Mouse (Mus musculus): Measurements from ENCODE around the gene Dll4. TPM values are rescaled to one million over a fixed set of nuclear protein-coding genes. Genes with fewer than 3 reads are reported as not detected.

Gene Dll4
- polyA plus RNA-seq, 1 experiment: not detected

DNA sequence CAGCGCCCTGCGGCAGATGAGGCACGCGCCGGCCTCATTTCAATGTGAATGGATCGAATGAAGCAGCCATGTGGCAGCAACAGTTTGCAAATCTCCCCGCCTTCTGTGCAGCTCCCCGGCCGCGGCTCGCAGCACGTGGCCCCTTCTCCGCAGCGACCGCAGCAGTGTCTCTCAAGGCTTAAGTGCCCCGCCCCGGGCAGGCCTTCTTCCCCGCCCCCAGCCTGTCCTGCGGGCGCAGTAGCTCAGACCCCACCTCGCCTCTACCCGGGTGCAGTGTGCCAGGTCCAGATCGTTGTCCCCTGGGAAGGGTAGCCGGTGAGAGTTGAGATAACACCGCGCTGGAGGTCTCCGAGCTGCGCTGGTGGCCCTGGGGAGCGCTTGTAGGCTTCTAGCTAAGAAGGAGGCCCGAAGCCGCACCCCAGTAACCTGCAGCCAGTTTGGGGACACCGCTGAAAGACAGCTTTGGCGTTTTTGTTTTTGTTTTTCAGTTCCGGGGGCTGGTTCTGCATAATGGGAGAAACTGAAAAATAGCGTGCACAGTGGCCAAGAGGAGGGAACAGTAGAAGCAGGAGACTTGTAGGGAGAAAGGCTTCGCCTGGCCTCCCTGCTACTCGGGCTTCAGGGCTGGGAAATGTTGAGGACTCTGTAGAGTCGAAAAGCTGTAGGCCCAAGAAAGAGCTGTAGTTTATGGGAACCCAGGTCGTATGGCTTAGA lies 2.8 kb upstream of the Dll4 start:
- H3K4me1 ChIP-seq: peaks cover 67% of the 10 kb centered on the region
- TF ChIP-seq GATA1 (IDR thresholded peaks at IDR 0.05; ENCODE audit: borderline replicate concordance, low read length) (no peak), FLI1 (IDR thresholded peaks at IDR 0.05; ENCODE audit: low read length) (no peak)
- peaks cover 16% of the 10 kb centered on the region for H3K9me3 ChIP-seq
- H3K36me3 ChIP-seq (replicated peaks; ENCODE audit: low read length): no peaks in the 10 kb centered on the region
- H3K4me3 ChIP-seq (replicated peaks): peak overlapping the region; percentile 67
- peaks cover 84% of the 10 kb centered on the region for H3K27me3 ChIP-seq (replicated peaks)

DNA sequence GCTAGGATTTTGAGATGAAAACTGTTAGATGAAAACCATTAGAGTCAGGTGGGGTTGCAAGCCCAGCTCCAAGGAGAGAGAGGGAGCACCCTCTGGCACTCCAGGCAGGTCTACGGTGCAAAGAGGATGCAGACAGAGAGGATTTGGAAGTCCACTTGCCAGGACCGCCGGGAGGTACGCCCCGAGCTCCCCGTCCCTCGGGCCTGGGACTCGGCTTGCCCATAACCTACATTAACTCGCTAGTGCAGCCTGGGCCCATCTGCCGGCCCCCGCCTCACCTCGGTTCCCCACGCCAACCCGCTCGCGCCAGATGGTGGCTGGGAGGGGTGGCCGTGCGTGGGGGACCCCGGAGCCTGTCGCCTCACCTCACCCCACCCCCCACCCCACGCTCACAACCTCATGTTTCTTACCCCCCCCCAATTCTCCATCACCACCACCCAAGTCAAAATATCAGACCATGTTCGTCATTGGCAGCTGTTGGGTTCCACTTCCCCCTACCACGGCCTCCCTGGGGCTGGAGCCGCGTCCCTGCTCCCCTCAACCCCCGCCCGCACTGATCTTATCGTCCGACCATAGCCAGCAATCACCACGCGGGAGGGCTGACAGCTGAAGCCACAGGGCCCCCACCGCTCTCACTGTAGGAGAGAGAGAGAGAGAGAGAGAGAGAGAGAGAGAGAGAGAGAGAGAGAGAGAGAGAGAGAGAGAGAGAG lies 1.6 kb upstream of the Dll4 start:
- Histone ChIP-seq H3K36me3 (replicated peaks; ENCODE audit: low read length) (no peaks in the 10 kb centered on the region), H3K27me3 (replicated peaks) (peaks cover 90% of the 10 kb centered on the region), H3K9me3 (peaks cover 16% of the 10 kb centered on the region), H3K4me1 (peaks cover 64% of the 10 kb centered on the region), H3K4me3 (replicated peaks) (peak overlapping the region; percentile 35)
- TF ChIP-seq FLI1 (IDR thresholded peaks at IDR 0.05; ENCODE audit: low read length): no peak
- no peak for TF ChIP-seq GATA1 (IDR thresholded peaks at IDR 0.05; ENCODE audit: borderline replicate concordance, low read length)

DNA sequence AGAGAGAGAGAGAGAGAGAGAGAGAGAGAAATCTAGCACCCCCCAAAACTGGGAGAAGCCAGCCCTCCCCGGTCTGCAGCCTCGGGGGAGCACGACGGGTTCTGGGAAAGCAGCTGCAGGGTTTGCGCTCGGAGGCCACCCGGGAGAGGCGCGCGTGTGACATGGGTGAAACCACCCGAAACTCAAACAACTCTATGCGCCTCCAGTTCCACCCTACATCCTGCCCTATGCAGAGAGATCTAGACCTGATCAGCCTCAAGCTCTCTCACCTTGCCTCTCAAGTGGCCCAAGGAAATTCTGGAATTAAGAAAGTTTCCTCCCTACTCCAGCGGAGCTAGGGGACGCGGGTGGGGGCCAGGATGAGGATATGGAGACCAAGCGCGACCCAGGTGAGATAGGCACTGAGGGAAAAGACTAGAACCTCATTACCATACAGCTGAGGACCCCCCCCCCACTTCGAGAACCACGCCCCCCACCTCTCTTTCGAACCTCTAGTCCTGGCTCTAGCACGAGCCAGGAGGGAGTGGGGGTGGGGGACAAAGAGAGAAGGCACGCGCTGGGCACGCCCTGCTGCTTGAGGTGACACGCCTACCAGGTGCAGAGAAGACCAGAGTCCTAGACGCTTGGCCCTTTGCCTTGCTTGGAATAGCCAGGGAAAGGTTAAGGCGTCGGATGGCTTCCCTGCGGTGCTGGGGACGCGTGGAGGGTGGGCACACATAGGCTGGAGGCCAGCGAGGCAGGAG lies 837 bp upstream of the Dll4 start:
- peaks cover 16% of the 10 kb centered on the region for H3K9me3 ChIP-seq
- H3K4me1 ChIP-seq: peaks cover 64% of the 10 kb centered on the region
- no peaks in the 10 kb centered on the region for H3K36me3 ChIP-seq (replicated peaks; ENCODE audit: low read length)
- TF ChIP-seq FLI1 (IDR thresholded peaks at IDR 0.05; ENCODE audit: low read length) (no peak), GATA1 (IDR thresholded peaks at IDR 0.05; ENCODE audit: borderline replicate concordance, low read length) (no peak)
- peaks cover 93% of the 10 kb centered on the region for H3K27me3 ChIP-seq (replicated peaks)
- H3K4me3 ChIP-seq (replicated peaks): peak overlapping the region; percentile 92

DNA sequence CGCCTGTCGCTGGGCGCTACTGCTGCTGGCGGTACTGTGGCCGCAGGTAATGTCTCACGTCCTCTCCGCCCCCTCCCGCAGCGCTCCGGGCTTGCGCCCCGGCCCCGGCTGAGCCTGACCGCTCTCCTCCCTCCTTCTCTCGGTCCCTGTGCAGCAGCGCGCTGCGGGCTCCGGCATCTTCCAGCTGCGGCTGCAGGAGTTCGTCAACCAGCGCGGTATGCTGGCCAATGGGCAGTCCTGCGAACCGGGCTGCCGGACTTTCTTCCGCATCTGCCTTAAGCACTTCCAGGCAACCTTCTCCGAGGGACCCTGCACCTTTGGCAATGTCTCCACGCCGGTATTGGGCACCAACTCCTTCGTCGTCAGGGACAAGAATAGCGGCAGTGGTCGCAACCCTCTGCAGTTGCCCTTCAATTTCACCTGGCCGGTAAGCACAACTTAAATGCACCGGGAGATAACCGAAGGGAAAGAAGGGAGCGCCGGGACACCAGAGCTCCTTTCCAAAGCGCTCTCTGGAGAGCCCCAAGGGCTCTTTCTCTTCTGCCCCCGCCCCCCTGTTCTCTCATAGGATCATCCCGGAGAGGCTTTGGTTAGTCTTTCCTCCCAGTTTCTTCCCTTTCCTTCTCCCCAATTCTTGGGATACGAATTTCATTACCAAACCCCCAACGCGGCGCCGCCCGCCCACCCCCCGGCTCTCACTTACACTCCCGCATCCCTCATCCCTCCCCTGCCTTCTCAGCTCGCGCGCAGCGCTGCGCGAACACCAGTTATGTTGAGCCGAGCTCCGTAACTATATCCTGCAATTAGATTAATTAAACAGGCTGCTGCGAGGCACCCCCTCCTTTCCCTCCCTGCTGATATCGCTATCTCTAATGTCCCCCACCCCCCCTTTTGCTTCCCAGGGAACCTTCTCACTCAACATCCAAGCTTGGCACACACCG lies 847 bp downstream of the Dll4 start:
- peaks cover 11% of the 10 kb centered on the region; the same call in 1 of the 2 replicates for H3K9me3 ChIP-seq
- H3K4me1 ChIP-seq: peaks cover 55% of the 10 kb centered on the region
- H3K36me3 ChIP-seq (replicated peaks; ENCODE audit: low read length): no peaks in the 10 kb centered on the region
- TF ChIP-seq GATA1 (IDR thresholded peaks at IDR 0.05; ENCODE audit: borderline replicate concordance, low read length) (no peak), FLI1 (IDR thresholded peaks at IDR 0.05; ENCODE audit: low read length) (no peak)
- H3K4me3 ChIP-seq (replicated peaks): peak overlapping the region; percentile 92
- H3K27me3 ChIP-seq (replicated peaks): peaks cover 98% of the 10 kb centered on the region

DNA sequence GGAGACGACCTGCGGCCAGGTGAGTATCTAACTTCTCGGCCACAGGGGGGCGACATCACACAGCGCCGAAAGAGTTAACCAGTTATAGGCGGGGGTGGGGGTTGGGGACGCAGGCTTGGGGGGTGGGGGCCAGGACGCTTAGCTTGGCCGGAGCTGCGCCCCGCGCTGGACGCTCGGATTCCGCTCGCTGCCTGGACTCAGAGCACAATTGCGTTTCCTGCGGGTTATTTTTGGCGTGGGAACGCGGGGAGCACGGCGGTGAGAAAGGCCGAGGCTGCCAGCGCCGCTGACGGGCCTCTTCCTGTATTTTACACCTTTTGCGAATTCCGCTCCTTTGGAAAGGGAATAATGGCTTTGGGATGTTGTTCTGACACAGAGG lies 1.5 kb downstream of the Dll4 start:
- H3K27me3 ChIP-seq (replicated peaks): peaks cover 98% of the 10 kb centered on the region
- H3K36me3 ChIP-seq (replicated peaks; ENCODE audit: low read length): no peaks in the 10 kb centered on the region
- H3K4me3 ChIP-seq (replicated peaks): peak overlapping the region; percentile 92
- TF ChIP-seq FLI1 (IDR thresholded peaks at IDR 0.05; ENCODE audit: low read length): no peak
- TF ChIP-seq GATA1 (IDR thresholded peaks at IDR 0.05; ENCODE audit: borderline replicate concordance, low read length): no peak
- H3K4me1 ChIP-seq: peaks cover 49% of the 10 kb centered on the region
- H3K9me3 ChIP-seq: peaks cover 9% of the 10 kb centered on the region; the same call in 1 of the 2 replicates

DNA sequence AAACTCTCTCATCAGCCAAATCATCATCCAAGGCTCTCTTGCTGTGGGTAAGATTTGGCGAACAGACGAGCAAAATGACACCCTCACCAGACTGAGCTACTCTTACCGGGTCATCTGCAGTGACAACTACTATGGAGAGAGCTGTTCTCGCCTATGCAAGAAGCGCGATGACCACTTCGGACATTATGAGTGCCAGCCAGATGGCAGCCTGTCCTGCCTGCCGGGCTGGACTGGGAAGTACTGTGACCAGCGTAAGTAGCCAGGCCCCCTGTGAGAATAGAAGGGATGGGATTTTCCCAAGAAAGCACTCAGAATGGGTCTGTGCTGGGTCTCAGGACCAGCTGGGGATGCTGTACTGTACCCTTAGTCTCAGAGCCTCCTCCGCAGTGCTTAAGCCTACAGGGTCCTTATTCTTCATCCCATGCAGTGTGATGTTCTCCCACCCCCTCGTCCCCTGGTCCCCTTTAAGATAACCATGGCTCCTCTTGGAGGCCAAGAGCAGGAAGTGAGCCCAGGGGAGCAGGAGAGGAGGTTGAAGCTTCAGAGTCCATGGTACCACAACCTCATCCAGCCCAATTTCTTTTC lies 2.5 kb downstream of the Dll4 start:
- Histone ChIP-seq H3K36me3 (replicated peaks; ENCODE audit: low read length) (no peaks in the 10 kb centered on the region), H3K27me3 (replicated peaks) (peaks cover 96% of the 10 kb centered on the region), H3K9me3 (no peaks in the 10 kb centered on the region), H3K4me1 (peaks cover 41% of the 10 kb centered on the region), H3K4me3 (replicated peaks) (no peak overlapping the region)
- TF ChIP-seq GATA1 (IDR thresholded peaks at IDR 0.05; ENCODE audit: borderline replicate concordance, low read length): no peak
- TF ChIP-seq FLI1 (IDR thresholded peaks at IDR 0.05; ENCODE audit: low read length): no peak

DNA sequence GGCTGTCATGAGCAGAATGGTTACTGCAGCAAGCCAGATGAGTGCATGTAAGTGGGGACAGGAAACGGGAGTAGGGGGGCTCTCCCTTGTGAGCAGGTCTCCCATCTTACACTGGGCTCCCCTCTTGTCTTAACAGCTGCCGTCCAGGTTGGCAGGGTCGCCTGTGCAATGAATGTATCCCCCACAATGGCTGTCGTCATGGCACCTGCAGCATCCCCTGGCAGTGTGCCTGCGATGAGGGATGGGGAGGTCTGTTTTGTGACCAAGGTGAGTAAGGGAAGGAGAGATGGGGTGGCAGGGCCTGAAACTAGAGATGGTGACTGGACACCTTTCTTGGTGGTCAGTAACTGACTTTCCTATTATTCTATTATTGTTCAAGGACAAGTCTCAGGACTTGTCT lies 3.0 kb downstream of the Dll4 start:
- Histone ChIP-seq H3K4me1 (peaks cover 41% of the 10 kb centered on the region), H3K9me3 (no peaks in the 10 kb centered on the region), H3K27me3 (replicated peaks) (peaks cover 92% of the 10 kb centered on the region), H3K36me3 (replicated peaks; ENCODE audit: low read length) (no peaks in the 10 kb centered on the region), H3K4me3 (replicated peaks) (no peak overlapping the region)
- no peak for TF ChIP-seq FLI1 (IDR thresholded peaks at IDR 0.05; ENCODE audit: low read length)
- no peak for TF ChIP-seq GATA1 (IDR thresholded peaks at IDR 0.05; ENCODE audit: borderline replicate concordance, low read length)

DNA sequence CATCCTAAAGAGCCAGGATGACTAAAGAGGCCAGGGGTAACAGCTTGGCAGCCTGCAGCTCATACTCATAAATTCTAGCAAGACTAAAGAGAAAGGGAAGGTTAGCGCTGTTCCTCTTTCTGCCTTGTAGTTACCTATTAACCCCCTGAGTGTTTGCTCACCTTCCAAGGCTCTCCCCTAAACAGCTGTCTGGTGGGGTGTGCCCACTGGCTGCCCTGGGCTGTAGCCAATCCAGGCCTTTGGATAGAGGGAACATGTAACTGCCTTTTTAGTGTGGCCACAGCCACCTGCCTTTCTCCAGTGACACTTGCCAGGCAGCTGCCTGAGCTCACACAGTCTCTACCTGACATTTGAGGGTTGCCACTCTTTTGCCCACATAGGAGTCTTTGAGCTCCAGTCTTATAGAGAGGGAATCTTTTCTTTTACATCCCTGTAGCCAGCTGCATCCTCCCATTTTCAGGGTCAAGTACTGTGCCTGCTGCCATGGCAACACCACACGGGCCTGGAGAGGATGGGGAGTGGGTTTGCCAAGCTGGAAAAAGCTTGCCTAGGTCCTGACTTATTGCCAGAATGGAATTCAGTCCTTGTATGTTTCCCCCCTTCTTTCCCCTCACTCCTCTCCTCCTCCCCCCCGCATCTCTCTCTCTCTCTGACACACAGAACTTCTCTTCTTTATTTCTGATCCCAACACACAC lies 3.7 kb downstream of the Dll4 start:
- Histone ChIP-seq H3K27me3 (replicated peaks) (peaks cover 87% of the 10 kb centered on the region), H3K36me3 (replicated peaks; ENCODE audit: low read length) (no peaks in the 10 kb centered on the region)
- TF ChIP-seq GATA1 (IDR thresholded peaks at IDR 0.05; ENCODE audit: borderline replicate concordance, low read length) (no peak), FLI1 (IDR thresholded peaks at IDR 0.05; ENCODE audit: low read length) (no peak)

More for the DNA sequence above, 3.7 kb downstream of the Dll4 start:
- Histone ChIP-seq H3K4me3 (replicated peaks) (no peak overlapping the region), H3K9me3 (no peaks in the 10 kb centered on the region), H3K4me1 (peaks cover 42% of the 10 kb centered on the region)
